Mouse (Mus musculus) stomach, postnatal 0 days (tissue): ENCODE results near the gene Ston2.

Source experiments
- CTCF ChIP-seq: IDR thresholded peaks from 2 replicates; pipeline ENCODE4 v1.5.1; 2016; ENCODE audit warnings: antibody characterized with exemption, low read depth, mild to moderate bottlenecking, moderate library complexity
- EP300 ChIP-seq: optimal IDR thresholded peaks from 2 replicates; pipeline ENCODE3; 2016; ENCODE audit warnings: antibody characterized with exemption

GRCm38 (mm10) chr12:91695761-91696160 is 92.4 kb downstream of the Ston2 start:
- TF ChIP-seq CTCF = no peak
- TF ChIP-seq EP300 = no peak
